Mouse (Mus musculus) neural tube, embryonic 13.5 days (tissue): ENCODE data around the gene Polr3b. TPM values are rescaled to one million over a fixed set of nuclear protein-coding genes. Genes with fewer than 3 reads are reported as not detected.

Source experiments
- ATAC-seq: fragments of 200-750 bp; cut with Nextera tagmentation; 2 replicates; pipeline ENCODE4 v1.8.0; 2017; ENCODE audit warnings: low read depth, mild to moderate bottlenecking, moderate TSS enrichment, moderate library complexity
- H3K27ac ChIP-seq: fragments of 300-500 bp; sonication (generic); replicated peaks from 2 replicates; pipeline ENCODE4 v1.5.1; 2015; ENCODE audit warnings: moderate library complexity, mild to moderate bottlenecking, inconsistent platforms
- H3K27me3 ChIP-seq: fragments of 300-500 bp; sonication (generic); 2 replicates; pipeline ENCODE4 v1.6.1; 2015; ENCODE audit warnings: mild to moderate bottlenecking, inconsistent platforms
- H3K36me3 ChIP-seq: fragments of 300-500 bp; sonication (generic); 2 replicates; pipeline ENCODE4 v1.6.1; 2015; ENCODE audit warnings: mild to moderate bottlenecking, inconsistent platforms
- H3K4me1 ChIP-seq: fragments of 300-500 bp; sonication (generic); replicated peaks from 2 replicates; pipeline ENCODE4 v1.6.1; 2015; ENCODE audit warnings: inconsistent platforms
- H3K4me2 ChIP-seq: fragments of 300-500 bp; sonication (generic); 2 replicates; pipeline ENCODE4 v1.6.1; 2015; ENCODE audit warnings: inconsistent platforms, mild to moderate bottlenecking, moderate library complexity
- H3K4me3 ChIP-seq: fragments of 300-500 bp; sonication (generic); 2 replicates; pipeline ENCODE4 v1.5.1; 2015; ENCODE audit warnings: mild to moderate bottlenecking, inconsistent platforms
- H3K9ac ChIP-seq: fragments of 300-500 bp; sonication (generic); 2 replicates; pipeline ENCODE4 v1.6.1; 2015; ENCODE audit warnings: moderate library complexity, mild to moderate bottlenecking, inconsistent platforms
- H3K9me3 ChIP-seq: fragments of 300-500 bp; sonication (generic); 2 replicates; pipeline ENCODE4 v1.6.1; 2016; ENCODE audit warnings: inconsistent platforms
- WGBS: fragments of 180-500 bp; shearing (Covaris S2); methylation state at CpG from one replicate; pipeline ENCODE4 v1.1.7; 2015; 5-methylcytosine and 5-hydroxymethylcytosine counted together
- polyA plus RNA-seq: library from polyadenylated mRNA; unstranded; fragments of >200 nt; fragmentation: Nextera tagmentation; extraction: Ambion mirVana; gene quantifications from 2 replicates; pipeline ENCODE4 v1.2.1, GENCODE M21; 2015

Polr3b gene
- polyA plus RNA-seq, 1 experiment from 2014 or later = 15.7 TPM

- 75% methylated on average over 4 of the region's 4 CpGs for WGBS
- no peak for ATAC-seq
Measured at GRCm38 (mm10) chr10:84654029-84654428, 31.9 kb downstream of the Polr3b start.

GRCm38 (mm10) chr10:84654731-84655130 lies 32.6 kb downstream of the Polr3b start:
- H3K4me2 ChIP-seq = no peak overlapping the region
- peaks cover 22% of the 10 kb centered on the region for H3K4me1 ChIP-seq
- H3K36me3 ChIP-seq = peaks cover 16% of the 10 kb centered on the region
- WGBS = 91% methylated on average over 4 of the region's 4 CpGs
- no peaks in the 10 kb centered on the region for H3K9me3 ChIP-seq
- no peak overlapping the region for H3K4me3 ChIP-seq
- H3K27me3 ChIP-seq = no peaks in the 10 kb centered on the region
- no peak overlapping the region for H3K27ac ChIP-seq
- no peak for ATAC-seq
- H3K9ac ChIP-seq = no peak overlapping the region

More at GRCm38 (mm10) chr10:84654029-84654428, 31.9 kb downstream of the Polr3b start:
- Histone ChIP-seq H3K4me3 (no peak overlapping the region), H3K4me2 (no peak overlapping the region), H3K9ac (no peak overlapping the region), H3K4me1 (peaks cover 18% of the 10 kb centered on the region), H3K9me3 (no peaks in the 10 kb centered on the region), H3K27ac (no peak overlapping the region), H3K27me3 (no peaks in the 10 kb centered on the region), H3K36me3 (peaks cover 18% of the 10 kb centered on the region)

- Histone ChIP-seq H3K36me3 (peaks cover 24% of the 10 kb centered on the region), H3K4me2 (no peak overlapping the region), H3K4me3 (no peak overlapping the region), H3K9me3 (no peaks in the 10 kb centered on the region), H3K27me3 (no peaks in the 10 kb centered on the region), H3K27ac (no peak overlapping the region), H3K9ac (no peak overlapping the region), H3K4me1 (peaks cover 22% of the 10 kb centered on the region)
- no peak for ATAC-seq
- 88% methylated on average over 4 of the region's 4 CpGs for WGBS
Measured at GRCm38 (mm10) chr10:84656618-84657017, 34.5 kb downstream of the Polr3b start.

- Histone ChIP-seq H3K4me3 (no peak overlapping the region), H3K36me3 (peaks cover 27% of the 10 kb centered on the region), H3K27me3 (no peaks in the 10 kb centered on the region), H3K9me3 (no peaks in the 10 kb centered on the region), H3K27ac (peak overlapping the region; percentile 74), H3K9ac (no peak overlapping the region), H3K4me2 (no peak overlapping the region), H3K4me1 (peaks cover 22% of the 10 kb centered on the region)
- no peak for ATAC-seq
- WGBS = 46% methylated on average over 6 of the region's 6 CpGs
Measured at GRCm38 (mm10) chr10:84657437-84658087, 35.5 kb downstream of the Polr3b start.

- Histone ChIP-seq H3K9ac (no peak overlapping the region), H3K27ac (peak overlapping the region; percentile 74), H3K4me1 (peaks cover 22% of the 10 kb centered on the region), H3K27me3 (no peaks in the 10 kb centered on the region), H3K36me3 (peaks cover 20% of the 10 kb centered on the region), H3K4me3 (no peak overlapping the region), H3K4me2 (no peak overlapping the region), H3K9me3 (no peaks in the 10 kb centered on the region)
- 47% methylated on average over 18 of the region's 18 CpGs for WGBS
- ATAC-seq = no peak
Measured at GRCm38 (mm10) chr10:84658088-84658848, 36.2 kb downstream of the Polr3b start.

- Histone ChIP-seq H3K4me3 (no peak overlapping the region), H3K27me3 (no peaks in the 10 kb centered on the region), H3K9me3 (no peaks in the 10 kb centered on the region), H3K36me3 (peaks cover 25% of the 10 kb centered on the region), H3K4me1 (peaks cover 22% of the 10 kb centered on the region), H3K9ac (no peak overlapping the region), H3K4me2 (no peak overlapping the region), H3K27ac (no peak overlapping the region)
- WGBS = 90% methylated on average over 3 of the region's 3 CpGs
- ATAC-seq = no peak
Measured at GRCm38 (mm10) chr10:84659281-84659680, 37.2 kb downstream of the Polr3b start.

GRCm38 (mm10) chr10:84662138-84662537 lies 40.0 kb downstream of the Polr3b start:
- Histone ChIP-seq H3K36me3 (peaks cover 25% of the 10 kb centered on the region), H3K9ac (no peak overlapping the region), H3K27ac (no peak overlapping the region), H3K27me3 (no peaks in the 10 kb centered on the region), H3K9me3 (no peaks in the 10 kb centered on the region), H3K4me2 (no peak overlapping the region), H3K4me1 (peaks cover 21% of the 10 kb centered on the region), H3K4me3 (no peak overlapping the region)
- no peak for ATAC-seq
- WGBS = 97% methylated on average over 6 of the region's 6 CpGs

- H3K36me3 ChIP-seq = peaks cover 34% of the 10 kb centered on the region
- no peaks in the 10 kb centered on the region for H3K4me1 ChIP-seq
- no peak overlapping the region for H3K4me2 ChIP-seq
- no peak overlapping the region for H3K4me3 ChIP-seq
- no peaks in the 10 kb centered on the region for H3K27me3 ChIP-seq
- H3K27ac ChIP-seq = no peak overlapping the region
- no peak for ATAC-seq
- H3K9ac ChIP-seq = no peak overlapping the region
- 24% methylated on average over 3 of the region's 3 CpGs for WGBS
- no peaks in the 10 kb centered on the region for H3K9me3 ChIP-seq
Measured at GRCm38 (mm10) chr10:84665713-84666260, 43.7 kb downstream of the Polr3b start.

- Histone ChIP-seq H3K27me3 (no peaks in the 10 kb centered on the region), H3K9ac (no peak overlapping the region), H3K27ac (no peak overlapping the region), H3K9me3 (no peaks in the 10 kb centered on the region), H3K4me3 (no peak overlapping the region), H3K36me3 (peaks cover 76% of the 10 kb centered on the region), H3K4me2 (no peak overlapping the region), H3K4me1 (no peaks in the 10 kb centered on the region)
- no peak for ATAC-seq
Measured at GRCm38 (mm10) chr10:84675653-84676052, 53.6 kb downstream of the Polr3b start.

- 77% methylated on average over 8 of the region's 8 CpGs for WGBS
- ATAC-seq = no peak
Measured at GRCm38 (mm10) chr10:84676511-84676910, 54.4 kb downstream of the Polr3b start.

GRCm38 (mm10) chr10:84677871-84678270 lies 55.8 kb downstream of the Polr3b start:
- no peak overlapping the region for H3K4me2 ChIP-seq
- 85% methylated on average over 3 of the region's 3 CpGs for WGBS
- no peak overlapping the region for H3K9ac ChIP-seq
- no peaks in the 10 kb centered on the region for H3K27me3 ChIP-seq
- no peak for ATAC-seq
- H3K9me3 ChIP-seq = no peaks in the 10 kb centered on the region
- no peak overlapping the region for H3K27ac ChIP-seq
- no peak overlapping the region for H3K4me3 ChIP-seq
- H3K36me3 ChIP-seq = peaks cover 66% of the 10 kb centered on the region
- H3K4me1 ChIP-seq = no peaks in the 10 kb centered on the region

More at GRCm38 (mm10) chr10:84676511-84676910, 54.4 kb downstream of the Polr3b start:
- no peak overlapping the region for H3K27ac ChIP-seq
- no peaks in the 10 kb centered on the region for H3K4me1 ChIP-seq
- no peaks in the 10 kb centered on the region for H3K27me3 ChIP-seq
- no peak overlapping the region for H3K4me2 ChIP-seq
- no peak overlapping the region for H3K4me3 ChIP-seq
- H3K9me3 ChIP-seq = no peaks in the 10 kb centered on the region
- H3K9ac ChIP-seq = no peak overlapping the region
- H3K36me3 ChIP-seq = peaks cover 72% of the 10 kb centered on the region

GRCm38 (mm10) chr10:84678441-84678840 lies 56.3 kb downstream of the Polr3b start:
- WGBS = 82% methylated on average over 4 of the region's 4 CpGs
- Histone ChIP-seq H3K4me2 (no peak overlapping the region), H3K36me3 (peaks cover 61% of the 10 kb centered on the region), H3K27me3 (no peaks in the 10 kb centered on the region), H3K27ac (no peak overlapping the region), H3K9ac (no peak overlapping the region), H3K4me1 (no peaks in the 10 kb centered on the region), H3K9me3 (no peaks in the 10 kb centered on the region), H3K4me3 (no peak overlapping the region)
- ATAC-seq = no peak
